Mouse (Mus musculus): Measurements from ENCODE around the gene Dcun1d3. TPM values are rescaled to one million over a fixed set of nuclear protein-coding genes. Genes with fewer than 3 reads are reported as not detected.

The Dcun1d3 gene
- polyA plus RNA-seq, 1 experiment from 2014 or later: 10.0 TPM

DNA sequence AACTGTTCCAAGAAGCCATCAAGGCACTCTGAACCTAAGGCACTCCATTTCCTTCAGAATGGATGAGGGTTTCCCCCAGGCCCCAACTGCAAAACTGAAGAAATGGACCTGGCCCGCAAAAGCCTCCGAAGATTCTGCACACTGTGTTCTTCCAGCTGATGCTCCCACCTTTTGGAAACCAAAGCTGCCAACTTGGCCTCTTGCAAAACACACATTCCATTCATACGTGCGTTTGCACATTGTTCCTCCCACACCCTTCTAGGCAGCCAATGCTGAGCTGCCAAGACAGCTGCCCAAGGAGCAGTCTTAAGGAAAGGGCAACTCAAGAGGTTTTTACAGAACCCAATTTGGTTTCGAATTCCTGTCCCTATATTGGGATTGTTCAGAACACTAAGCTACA, 45.4 kb downstream of the Dcun1d3 start:
- Histone ChIP-seq H3K27me3 (ENCODE audit: control insufficient read depth, insufficient read depth, low read length) (no peaks in the 10 kb centered on the region), H3K4me2 (ENCODE audit: low read depth, low read length) (no peak overlapping the region), H3K9ac (replicated peaks; ENCODE audit: low read depth, low read length) (no peak overlapping the region), H3K27ac (ENCODE audit: low read depth, low read length) (no peak overlapping the region), H3K4me3 (ENCODE audit: low read depth, low read length) (no peak overlapping the region), H3K9me3 (ENCODE audit: control insufficient read depth, low read length) (no peaks in the 10 kb centered on the region), H3K4me1 (ENCODE audit: control insufficient read depth, insufficient read depth, low read length) (no peaks in the 10 kb centered on the region), H3K36me3 (ENCODE audit: control insufficient read depth, insufficient read depth, low read length) (peaks cover 7% of the 10 kb centered on the region; the same call in 1 of the 2 replicates)
- 89% methylated on average over 5 of the region's 5 CpGs for WGBS
- no peak for ATAC-seq (ENCODE audit: low read depth)

GRCm38 (mm10) chr7:119849096-119849495, 47.0 kb downstream of the Dcun1d3 start:
- 3% methylated on average over 1 of the region's 1 CpGs for WGBS

GRCm38 (mm10) chr7:119847396-119847795, 48.7 kb downstream of the Dcun1d3 start:
- H3K9me3 ChIP-seq (ENCODE audit: control insufficient read depth, low read length): no peaks in the 10 kb centered on the region
- no peaks in the 10 kb centered on the region for H3K27me3 ChIP-seq (ENCODE audit: control insufficient read depth, insufficient read depth, low read length)
- 95% methylated on average over 2 of the region's 2 CpGs for WGBS
- H3K4me1 ChIP-seq (ENCODE audit: control insufficient read depth, insufficient read depth, low read length): no peaks in the 10 kb centered on the region
- no peak overlapping the region for H3K4me3 ChIP-seq (ENCODE audit: low read depth, low read length)
- no peaks in the 10 kb centered on the region for H3K36me3 ChIP-seq (ENCODE audit: control insufficient read depth, insufficient read depth, low read length)
- no peak overlapping the region for H3K27ac ChIP-seq (ENCODE audit: low read depth, low read length)
- H3K9ac ChIP-seq (replicated peaks; ENCODE audit: low read depth, low read length): no peak overlapping the region
- H3K4me2 ChIP-seq (ENCODE audit: low read depth, low read length): no peak overlapping the region
- no peak for ATAC-seq (ENCODE audit: low read depth)

More at GRCm38 (mm10) chr7:119849096-119849495, 47.0 kb downstream of the Dcun1d3 start:
- no peak overlapping the region for H3K4me3 ChIP-seq (ENCODE audit: low read depth, low read length)
- peaks cover under 1% of the 10 kb centered on the region; the same call in 1 of the 2 replicates for H3K36me3 ChIP-seq (ENCODE audit: control insufficient read depth, insufficient read depth, low read length)
- no peak overlapping the region for H3K27ac ChIP-seq (ENCODE audit: low read depth, low read length)
- H3K4me1 ChIP-seq (ENCODE audit: control insufficient read depth, insufficient read depth, low read length): no peaks in the 10 kb centered on the region
- no peaks in the 10 kb centered on the region for H3K9me3 ChIP-seq (ENCODE audit: control insufficient read depth, low read length)
- ATAC-seq (ENCODE audit: low read depth): no peak; the same call in 1 of the 2 replicates
- no peak overlapping the region for H3K9ac ChIP-seq (replicated peaks; ENCODE audit: low read depth, low read length)
- no peaks in the 10 kb centered on the region for H3K27me3 ChIP-seq (ENCODE audit: control insufficient read depth, insufficient read depth, low read length)
- no peak overlapping the region for H3K4me2 ChIP-seq (ENCODE audit: low read depth, low read length)

DNA sequence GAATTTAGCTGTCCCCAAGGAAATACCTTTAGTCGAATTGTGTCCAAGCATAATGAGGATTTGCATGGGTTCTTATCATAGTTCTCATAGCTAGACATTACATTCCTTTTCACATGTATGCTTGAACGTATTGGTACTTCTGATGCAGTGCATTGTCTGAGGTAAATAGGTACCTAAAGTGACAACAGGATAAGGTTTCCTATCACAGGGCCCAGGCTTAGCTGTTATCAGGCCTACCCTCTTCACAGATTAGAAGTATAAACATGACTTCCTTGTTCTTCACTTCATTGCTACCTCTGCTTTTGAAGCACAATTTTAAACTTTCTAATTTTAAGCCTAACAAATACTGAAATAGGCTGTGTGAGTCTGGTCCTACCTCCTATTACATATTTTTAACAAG, 50.6 kb downstream of the Dcun1d3 start:
- ATAC-seq (ENCODE audit: low read depth): no peak
- H3K4me2 ChIP-seq (ENCODE audit: low read depth, low read length): no peak overlapping the region
- 93% methylated on average over 2 of the region's 2 CpGs for WGBS

GRCm38 (mm10) chr7:119841820-119842449, 54.2 kb downstream of the Dcun1d3 start:
- ATAC-seq (ENCODE audit: low read depth): no peak
- no peaks in the 10 kb centered on the region for H3K27me3 ChIP-seq (ENCODE audit: control insufficient read depth, insufficient read depth, low read length)
- 96% methylated on average over 4 of the region's 4 CpGs for WGBS

More for the DNA sequence above, 50.6 kb downstream of the Dcun1d3 start:
- H3K9ac ChIP-seq (replicated peaks; ENCODE audit: low read depth, low read length): no peak overlapping the region
- no peak overlapping the region for H3K27ac ChIP-seq (ENCODE audit: low read depth, low read length)
- H3K36me3 ChIP-seq (ENCODE audit: control insufficient read depth, insufficient read depth, low read length): no peaks in the 10 kb centered on the region
- H3K27me3 ChIP-seq (ENCODE audit: control insufficient read depth, insufficient read depth, low read length): no peaks in the 10 kb centered on the region
- H3K4me3 ChIP-seq (ENCODE audit: low read depth, low read length): no peak overlapping the region
- H3K4me1 ChIP-seq (ENCODE audit: control insufficient read depth, insufficient read depth, low read length): no peaks in the 10 kb centered on the region
- H3K9me3 ChIP-seq (ENCODE audit: control insufficient read depth, low read length): no peaks in the 10 kb centered on the region

DNA sequence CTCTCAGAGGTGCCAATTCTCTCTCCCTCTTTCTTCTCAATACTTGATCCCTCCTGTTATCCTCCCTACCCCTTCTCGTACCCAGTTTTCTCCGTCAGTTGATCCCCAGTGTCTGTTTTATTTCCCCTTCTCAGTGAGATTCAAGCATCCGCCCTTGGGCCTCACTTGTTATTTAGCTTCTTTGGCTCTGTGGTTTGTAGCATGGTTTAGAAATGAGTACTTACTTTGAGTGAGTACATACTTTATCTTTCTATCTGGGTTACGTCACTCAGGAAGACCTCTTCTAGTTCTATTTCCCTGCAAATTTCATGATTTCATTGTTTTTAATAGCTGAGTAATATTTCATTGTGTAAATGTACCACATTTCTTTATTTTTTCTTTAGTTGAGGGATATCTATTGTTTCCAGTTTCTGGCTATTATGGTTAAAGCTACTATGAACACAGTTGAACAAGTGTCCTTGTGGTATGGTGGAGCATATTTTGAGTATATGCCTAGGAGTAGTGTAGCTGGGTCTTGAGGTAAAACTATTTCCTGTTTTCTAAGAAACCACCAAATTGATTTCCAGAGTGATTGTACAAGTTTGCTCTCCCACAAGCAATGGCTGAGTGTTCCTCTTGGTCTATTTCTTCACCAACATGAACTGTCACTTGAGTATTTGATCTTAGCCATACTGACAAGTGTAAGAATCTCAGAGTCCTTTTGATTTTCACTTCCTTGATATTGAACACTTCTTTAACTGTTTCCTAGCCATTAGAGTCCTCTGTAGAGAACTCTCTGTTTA, 59.9 kb downstream of the Dcun1d3 start:
- 97% methylated on average over 4 of the region's 4 CpGs for WGBS
- Histone ChIP-seq H3K36me3 (ENCODE audit: control insufficient read depth, insufficient read depth, low read length) (no peaks in the 10 kb centered on the region), H3K4me2 (ENCODE audit: low read depth, low read length) (no peak overlapping the region), H3K27ac (ENCODE audit: low read depth, low read length) (no peak overlapping the region), H3K4me3 (ENCODE audit: low read depth, low read length) (no peak overlapping the region), H3K27me3 (ENCODE audit: control insufficient read depth, insufficient read depth, low read length) (no peaks in the 10 kb centered on the region), H3K9ac (replicated peaks; ENCODE audit: low read depth, low read length) (no peak overlapping the region), H3K9me3 (ENCODE audit: control insufficient read depth, low read length) (no peaks in the 10 kb centered on the region), H3K4me1 (ENCODE audit: control insufficient read depth, insufficient read depth, low read length) (no peaks in the 10 kb centered on the region)
- no peak for ATAC-seq (ENCODE audit: low read depth)

More at GRCm38 (mm10) chr7:119841820-119842449, 54.2 kb downstream of the Dcun1d3 start:
- no peak overlapping the region for H3K4me3 ChIP-seq (ENCODE audit: low read depth, low read length)
- H3K4me2 ChIP-seq (ENCODE audit: low read depth, low read length): no peak overlapping the region
- no peak overlapping the region for H3K9ac ChIP-seq (replicated peaks; ENCODE audit: low read depth, low read length)
- no peaks in the 10 kb centered on the region for H3K4me1 ChIP-seq (ENCODE audit: control insufficient read depth, insufficient read depth, low read length)
- H3K9me3 ChIP-seq (ENCODE audit: control insufficient read depth, low read length): no peaks in the 10 kb centered on the region
- no peaks in the 10 kb centered on the region for H3K36me3 ChIP-seq (ENCODE audit: control insufficient read depth, insufficient read depth, low read length)
- no peak overlapping the region for H3K27ac ChIP-seq (ENCODE audit: low read depth, low read length)

- Histone ChIP-seq H3K27me3 (ENCODE audit: control insufficient read depth, insufficient read depth, low read length) (no peaks in the 10 kb centered on the region), H3K4me2 (ENCODE audit: low read depth, low read length) (no peak overlapping the region), H3K36me3 (ENCODE audit: control insufficient read depth, insufficient read depth, low read length) (no peaks in the 10 kb centered on the region), H3K4me3 (ENCODE audit: low read depth, low read length) (no peak overlapping the region), H3K9ac (replicated peaks; ENCODE audit: low read depth, low read length) (no peak overlapping the region), H3K4me1 (ENCODE audit: control insufficient read depth, insufficient read depth, low read length) (no peaks in the 10 kb centered on the region), H3K27ac (ENCODE audit: low read depth, low read length) (no peak overlapping the region), H3K9me3 (ENCODE audit: control insufficient read depth, low read length) (no peaks in the 10 kb centered on the region)
- no peak for ATAC-seq (ENCODE audit: low read depth)
- 100% methylated on average over 1 of the region's 1 CpGs for WGBS
These were observed 60.7 kb downstream of the Dcun1d3 start for GRCm38 (mm10) chr7:119835371-119835770.

GRCm38 (mm10) chr7:119808723-119809122, 87.4 kb downstream of the Dcun1d3 start:
- H3K4me1 ChIP-seq (ENCODE audit: control insufficient read depth, insufficient read depth, low read length): no peaks in the 10 kb centered on the region
- H3K9ac ChIP-seq (replicated peaks; ENCODE audit: low read depth, low read length): no peak overlapping the region
- no peaks in the 10 kb centered on the region for H3K36me3 ChIP-seq (ENCODE audit: control insufficient read depth, insufficient read depth, low read length)
- no peak for ATAC-seq (ENCODE audit: low read depth)
- H3K9me3 ChIP-seq (ENCODE audit: control insufficient read depth, low read length): no peaks in the 10 kb centered on the region
- no peak overlapping the region for H3K4me3 ChIP-seq (ENCODE audit: low read depth, low read length)
- 94% methylated on average over 3 of the region's 3 CpGs for WGBS
- no peak overlapping the region for H3K4me2 ChIP-seq (ENCODE audit: low read depth, low read length)
- H3K27me3 ChIP-seq (ENCODE audit: control insufficient read depth, insufficient read depth, low read length): no peaks in the 10 kb centered on the region
- no peak overlapping the region for H3K27ac ChIP-seq (ENCODE audit: low read depth, low read length)

DNA sequence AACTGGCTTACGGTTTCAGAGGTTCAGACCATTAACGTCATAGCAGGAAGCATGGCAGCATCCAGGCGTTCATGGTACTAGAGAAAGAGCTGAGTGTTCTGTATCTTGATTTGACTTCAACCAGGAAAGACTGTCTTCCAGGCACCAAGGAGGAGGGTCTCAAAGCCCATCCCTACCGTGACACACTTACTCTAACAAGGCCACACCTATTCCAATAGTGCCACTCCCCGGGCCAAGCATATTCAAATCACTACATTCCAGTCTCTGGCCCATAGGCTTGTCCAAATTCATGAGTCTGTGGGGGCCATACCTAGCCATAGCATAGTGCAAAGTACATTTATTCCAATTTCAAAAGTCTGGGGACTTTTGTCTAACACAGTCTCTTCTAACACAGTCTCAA, 88.7 kb downstream of the Dcun1d3 start:
- no peak overlapping the region for H3K4me2 ChIP-seq (ENCODE audit: low read depth, low read length)
- H3K27ac ChIP-seq (ENCODE audit: low read depth, low read length): no peak overlapping the region
- no peaks in the 10 kb centered on the region for H3K4me1 ChIP-seq (ENCODE audit: control insufficient read depth, insufficient read depth, low read length)
- H3K36me3 ChIP-seq (ENCODE audit: control insufficient read depth, insufficient read depth, low read length): no peaks in the 10 kb centered on the region
- WGBS: 90% methylated on average over 5 of the region's 5 CpGs
- no peak overlapping the region for H3K4me3 ChIP-seq (ENCODE audit: low read depth, low read length)
- H3K9ac ChIP-seq (replicated peaks; ENCODE audit: low read depth, low read length): no peak overlapping the region
- H3K27me3 ChIP-seq (ENCODE audit: control insufficient read depth, insufficient read depth, low read length): no peaks in the 10 kb centered on the region
- H3K9me3 ChIP-seq (ENCODE audit: control insufficient read depth, low read length): no peaks in the 10 kb centered on the region
- no peak for ATAC-seq (ENCODE audit: low read depth)
